9 mouse cellular contexts compared by ENCODE assay signal in the genomic region with DNA sequence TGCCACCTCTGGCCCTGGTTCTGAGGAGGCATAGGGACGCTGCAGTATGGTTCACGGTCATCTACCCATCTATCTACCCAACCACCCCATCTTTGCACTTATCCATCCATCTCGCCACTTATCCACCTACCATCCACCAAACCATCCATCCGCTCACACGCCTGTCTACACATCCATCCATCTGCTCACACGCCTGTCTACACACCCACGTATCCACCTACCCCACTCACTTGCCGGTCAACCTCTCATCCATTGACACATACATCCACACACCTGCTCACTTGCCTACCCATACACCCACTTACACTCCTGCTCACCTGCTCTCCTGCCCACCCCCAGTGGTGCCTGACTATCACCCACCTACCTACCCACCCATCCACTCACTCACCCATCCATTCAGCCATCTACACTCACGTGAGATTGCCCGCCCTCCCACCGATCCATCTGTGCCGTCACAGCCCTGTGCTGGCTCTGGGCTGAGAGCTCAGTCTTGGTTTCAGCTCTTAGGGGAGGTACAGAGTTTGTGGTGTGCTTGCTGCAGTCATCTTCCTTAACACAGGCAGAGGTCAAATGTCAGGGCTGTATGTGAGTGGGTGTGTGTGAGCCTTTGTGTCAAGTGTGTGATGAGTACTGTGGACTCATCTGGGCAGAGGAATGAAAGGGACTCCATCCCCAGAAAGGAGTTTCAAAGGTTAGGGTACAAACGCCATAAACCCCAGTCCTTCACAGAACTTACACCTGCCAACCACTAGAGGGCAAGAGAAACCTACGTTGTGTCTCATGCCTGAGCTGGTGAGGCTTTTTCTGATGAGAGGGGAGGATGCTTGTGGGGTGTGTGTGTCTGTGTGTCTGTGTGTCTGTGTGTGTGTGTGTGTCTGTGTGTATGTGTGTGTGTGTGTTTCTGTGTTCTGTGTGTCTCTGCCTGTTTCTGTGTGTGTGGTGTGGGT. TPM values are rescaled to one million over a fixed set of nuclear protein-coding genes. Genes with fewer than 3 reads are reported as not detected.
A peak's percentile ranks its signal among the peaks of the same experiment; 100 is the strongest.
DNase-seq lines count a peak whose midpoint lies in the region; ATAC-seq lines count a peak whose summit lies in the region.
"Had no signal": no experiment of that assay in that cellular context is flagged by ENCODE, and none has a peak within 500 bp of the region (broad histone marks: within the 10 kb centered on the region; RNA-seq: fewer than 3 reads in every experiment).

No protein-coding gene starts in this region.

- H3K4me1 ChIP-seq in hindbrain, embryonic 12.5 days = no peaks in the 10 kb centered on the region
- H3K4me1 ChIP-seq in midbrain, embryonic 15.5 days = no peaks in the 10 kb centered on the region

- no peak overlapping the region for H3K4me3 ChIP-seq in hindbrain, embryonic 12.5 days
- H3K4me3 ChIP-seq in midbrain, embryonic 15.5 days = no peak overlapping the region

- intact Hi-C loops in left cerebral cortex, postnatal 14 days (cut with DNase I) = loop anchor here (5.0 to 10.0 kb wide), 4 partner anchors 42 to 230 kb away; no protein-coding TSS in a partner anchor

- no peak overlapping the region for H3K4me2 ChIP-seq in hindbrain, embryonic 12.5 days (replicated peaks)
- no peak overlapping the region for H3K4me2 ChIP-seq in midbrain, embryonic 15.5 days

- H3K36me3 ChIP-seq in hindbrain, embryonic 12.5 days = no peaks in the 10 kb centered on the region
- no peaks in the 10 kb centered on the region for H3K36me3 ChIP-seq in midbrain, embryonic 15.5 days (replicated peaks)

- no peak overlapping the region for H3K9ac ChIP-seq in hindbrain, embryonic 12.5 days
- no peak overlapping the region for H3K9ac ChIP-seq in midbrain, embryonic 15.5 days

- DNase-seq in adrenal gland, postnatal 36 days = peak; percentile 8 to 15
- DNase-seq in adrenal gland, postnatal 4 days (ENCODE audit: low spot score in 2 of 2) = no peak
- DNase-seq in 416B (ENCODE audit: low read depth) = peak; percentile 45
- DNase-seq in cerebellum, postnatal 10 days = peak; percentile 64 to 70
- DNase-seq in left cerebral cortex, postnatal 14 days (ENCODE audit: low spot score in 2 of 2) = peak; percentile 41 to 63
- DNase-seq in urinary bladder, postnatal 4 days (ENCODE audit: low spot score in 2 of 2) = no peak

- 0 out of 2 replicates have a peak, but pooled peaks have one; percentile 40 for ATAC-seq in hindbrain, embryonic 12.5 days (ENCODE audit: low FRiP score)
- 0 out of 2 replicates have a peak, but pooled peaks have one; percentile 74 for ATAC-seq in midbrain, embryonic 15.5 days (replicated peaks)

- peaks cover 15% of the 10 kb centered on the region for H3K27me3 ChIP-seq in hindbrain, embryonic 12.5 days
- H3K27me3 ChIP-seq in midbrain, embryonic 15.5 days (replicated peaks) = peaks cover 6% of the 10 kb centered on the region

- H3K27ac ChIP-seq in hindbrain, embryonic 12.5 days = no peak overlapping the region
- no peak overlapping the region for H3K27ac ChIP-seq in midbrain, embryonic 15.5 days

- WGBS in hindbrain, embryonic 12.5 days = 61% methylated on average over 14 of the region's 14 CpGs
- WGBS in midbrain, embryonic 15.5 days = 64% methylated on average over 14 of the region's 14 CpGs

- H3K9me3 ChIP-seq in hindbrain, embryonic 12.5 days (replicated peaks) = no peaks in the 10 kb centered on the region
- no peaks in the 10 kb centered on the region for H3K9me3 ChIP-seq in midbrain, embryonic 15.5 days

RNA-seq across cellular contexts. Expression of a gene that starts 22.6 kb away (rescaled TPM):
- total RNA-seq in adrenal gland, postnatal 36 days (2021) = not detected
- under 1 TPM in 1 of 2 experiments, not detected in 1; 0.20 TPM for total RNA-seq in adrenal gland, postnatal 4 days (2021)
- polyA plus RNA-seq in hindbrain, embryonic 12.5 days (2016; fragmentation: Nextera tagmentation; extraction: Ambion mirVana) = not detected in 2 replicates
- under 1 TPM; 0.26 to 0.32 TPM for total RNA-seq in left cerebral cortex, postnatal 14 days (2021)
- polyA plus RNA-seq in midbrain, embryonic 15.5 days (2015; fragmentation: Nextera tagmentation; extraction: Ambion mirVana) = not detected in 2 replicates
- total RNA-seq: ES-E14 had no signal

RNA-seq across cellular contexts. Expression of a gene that starts 39.1 kb away (rescaled TPM):
- total RNA-seq in adrenal gland, postnatal 36 days (2021) = 10 to 100 TPM; 45.4 to 54.8 TPM
- total RNA-seq in adrenal gland, postnatal 4 days (2021) = 10 to 100 TPM; 62.0 to 63.3 TPM
- 5.9 and 6.0 TPM in 2 replicates for polyA plus RNA-seq in hindbrain, embryonic 12.5 days (2016; fragmentation: Nextera tagmentation; extraction: Ambion mirVana)
- total RNA-seq in left cerebral cortex, postnatal 14 days (2021) = 1 to 10 TPM; 4.5 to 4.9 TPM
- polyA plus RNA-seq in midbrain, embryonic 15.5 days (2015; fragmentation: Nextera tagmentation; extraction: Ambion mirVana) = 8.2 and 11.5 TPM in 2 replicates

RNA-seq across cellular contexts. Expression of a gene that starts 53.6 kb away (rescaled TPM):
- total RNA-seq in adrenal gland, postnatal 36 days (2021) = 10 to 100 TPM; 55.6 to 58.5 TPM
- total RNA-seq in adrenal gland, postnatal 4 days (2021) = 10 to 100 TPM; 64.2 to 65.6 TPM
- 36.4 and 38.1 TPM in 2 replicates for polyA plus RNA-seq in hindbrain, embryonic 12.5 days (2016; fragmentation: Nextera tagmentation; extraction: Ambion mirVana)
- 10 to 100 TPM; 48.9 to 49.8 TPM for total RNA-seq in left cerebral cortex, postnatal 14 days (2021)
- polyA plus RNA-seq in midbrain, embryonic 15.5 days (2015; fragmentation: Nextera tagmentation; extraction: Ambion mirVana) = 23.1 and 25.6 TPM in 2 replicates

Comparison
In these comparisons a context has a peak if more than half of its experiments do, and no peak if none do; other contexts are left out.
1. DNase-seq: peak in adrenal gland, postnatal 36 days (2 of 2), 416B (single experiment), cerebellum, postnatal 10 days (2 of 2) and left cerebral cortex, postnatal 14 days (2 of 2); none in adrenal gland, postnatal 4 days (0 of 2) and urinary bladder, postnatal 4 days (0 of 2).
2. RNA of a gene that starts 39.1 kb away (total RNA-seq): 62.0 to 63.3 TPM in adrenal gland, postnatal 4 days and 45.4 to 54.8 TPM in adrenal gland, postnatal 36 days; 4.5 to 4.9 TPM in left cerebral cortex, postnatal 14 days; every median in the first group is over 4 times any median in the second.